Mouse (Mus musculus) layer of hippocampus, adult 8-10 months (tissue): ENCODE results near the gene Arhgap22. TPM values are rescaled to one million over a fixed set of nuclear protein-coding genes. Genes with fewer than 3 reads are reported as not detected.

ENCODE experiments used
- DNase-seq, 2 experiments: peaks; one replicate each; pipeline ENCODE4 v3.0.0; 2022; ENCODE audit warnings: low spot score in 2 of 2
- total RNA-seq, 4 experiments: library from RNA; stranded (reverse); gene quantifications; 2 replicates each; pipeline ENCODE4 v1.2.4; 2022

Arhgap22 gene
- total RNA-seq, 4 experiments from 2014 or later = 9.9 to 16.9 (median 12.6) TPM

DNA sequence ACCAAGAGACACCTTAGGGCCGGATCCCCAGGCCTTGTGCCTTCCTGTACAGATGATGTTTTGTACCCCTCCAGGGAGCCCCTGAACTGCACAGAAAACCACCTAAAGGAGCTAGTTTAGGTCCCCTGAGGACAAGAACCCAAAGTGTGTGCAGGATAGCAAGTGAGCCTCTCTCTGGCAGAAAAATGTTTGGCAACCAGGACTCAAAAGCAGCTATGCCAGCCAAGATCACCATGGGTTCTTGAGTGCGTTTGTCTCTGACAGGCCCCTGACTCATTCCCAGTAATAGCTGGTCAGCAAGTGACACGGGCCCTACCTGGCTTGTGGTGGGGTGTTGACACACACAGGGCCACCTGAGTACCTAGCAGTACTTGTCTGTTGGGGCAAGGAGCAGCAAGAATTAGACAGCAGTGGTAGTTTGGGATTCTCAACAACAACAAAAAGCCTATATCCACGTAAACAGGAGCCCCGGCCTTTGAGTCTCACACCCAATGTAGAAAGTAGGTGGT is 115.5 kb downstream of the Arhgap22 start:
- DNase-seq = no peak

- DNase-seq = no peak
Observed at GRCm38 (mm10) chr14:33330986-33331385, 117.2 kb downstream of the Arhgap22 start.

DNA sequence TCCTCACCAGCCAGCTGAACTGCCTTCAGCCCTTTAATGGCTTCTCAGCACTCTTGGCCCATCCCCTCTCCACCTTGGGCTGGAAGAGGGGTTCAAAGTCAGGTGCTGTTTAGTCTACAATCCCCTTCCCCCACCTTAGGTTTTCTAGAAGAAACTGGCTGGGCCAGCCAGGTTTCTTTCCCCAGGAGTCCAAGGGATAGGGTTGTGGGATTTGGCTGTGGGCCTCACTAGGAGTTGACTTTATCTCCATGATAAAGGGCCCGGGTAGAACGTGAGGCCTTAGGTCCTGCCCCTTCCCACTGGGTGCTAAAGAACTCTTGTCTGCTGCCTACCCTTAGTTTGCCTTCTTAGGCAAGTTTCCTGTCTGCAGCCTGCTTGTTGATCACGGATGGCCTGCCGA is 117.8 kb downstream of the Arhgap22 start:
- no peak for DNase-seq

DNA sequence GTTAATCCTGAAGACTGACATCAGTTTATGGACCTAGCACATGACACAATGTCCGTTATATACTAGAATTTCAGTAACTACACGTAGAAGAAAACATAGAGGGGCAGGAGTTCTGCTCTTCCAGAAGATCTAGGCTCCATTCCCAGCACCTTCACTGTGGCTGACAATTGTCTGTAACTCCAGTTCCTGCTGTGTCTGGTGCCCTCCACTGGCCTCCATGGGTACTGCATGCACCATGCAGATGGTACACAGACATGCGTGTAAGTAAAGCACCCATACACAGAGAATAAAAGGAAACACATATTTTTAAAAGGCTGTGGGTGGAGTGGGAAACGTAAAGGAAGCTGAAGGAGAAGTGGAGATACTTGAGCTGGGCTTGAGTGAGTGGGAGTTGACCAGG is 120.0 kb downstream of the Arhgap22 start:
- no peak for DNase-seq

GRCm38 (mm10) chr14:33334402-33334801 is 120.6 kb downstream of the Arhgap22 start:
- DNase-seq = no peak

- DNase-seq = no peak
Observed at GRCm38 (mm10) chr14:33335733-33336132, 121.9 kb downstream of the Arhgap22 start.

DNA sequence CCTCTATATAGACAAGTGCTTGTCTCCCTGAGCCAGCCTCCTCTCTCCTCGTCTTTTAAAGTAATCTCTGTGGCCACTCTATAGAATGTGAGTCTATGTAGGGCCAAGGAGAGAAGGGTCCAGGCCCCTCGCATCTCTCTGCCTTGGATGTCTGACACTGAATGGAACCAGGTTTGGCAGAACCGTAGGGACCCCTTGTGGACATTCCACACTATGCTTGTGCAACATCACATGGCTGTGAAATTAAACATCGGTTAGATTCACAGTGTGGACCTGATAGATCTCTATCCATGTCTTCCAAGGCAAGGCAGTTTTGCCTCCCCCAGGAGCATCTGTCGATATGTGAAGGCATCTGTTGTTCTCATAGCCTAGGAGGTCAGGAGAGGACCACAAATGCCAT is 124.9 kb downstream of the Arhgap22 start:
- DNase-seq = no peak

DNA sequence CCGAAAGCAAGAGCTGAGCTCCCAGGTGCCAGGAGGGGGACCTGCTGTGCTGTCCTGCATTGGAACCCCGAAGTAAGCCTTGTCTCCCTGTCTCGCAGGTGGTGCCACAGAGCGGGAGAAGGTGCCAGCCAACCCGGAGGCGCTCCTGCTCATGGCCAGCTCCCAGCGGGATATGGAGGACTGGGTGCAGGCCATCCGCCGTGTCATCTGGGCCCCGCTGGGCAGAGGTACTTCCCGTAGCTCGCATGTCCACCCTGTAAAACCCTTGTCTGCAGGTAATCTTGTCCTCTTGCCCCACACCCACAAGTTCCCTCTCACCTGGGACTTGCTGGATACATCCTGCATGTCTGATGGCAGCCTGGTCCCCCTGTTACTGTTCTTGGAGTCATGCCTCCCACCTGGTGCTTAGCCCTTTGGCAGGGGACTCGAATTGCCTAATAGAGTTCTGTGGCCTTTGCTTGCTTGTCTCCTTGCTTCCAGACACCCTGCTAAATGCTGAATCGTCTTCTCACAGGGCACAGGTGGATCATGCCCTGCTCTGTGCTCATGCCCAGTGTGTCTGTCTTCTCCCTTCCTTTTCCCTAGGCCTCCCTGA is 129.4 kb downstream of the Arhgap22 start:
- DNase-seq = no peak

- no peak for DNase-seq
Observed at GRCm38 (mm10) chr14:33346546-33346945, 132.7 kb downstream of the Arhgap22 start.

- no peak for DNase-seq
Observed at GRCm38 (mm10) chr14:33347738-33348137, 133.9 kb downstream of the Arhgap22 start.

GRCm38 (mm10) chr14:33348146-33348545 is 134.3 kb downstream of the Arhgap22 start:
- DNase-seq = no peak

- no peak for DNase-seq
Observed at GRCm38 (mm10) chr14:33351019-33351418, 137.2 kb downstream of the Arhgap22 start.

GRCm38 (mm10) chr14:33351984-33352722 is 138.3 kb downstream of the Arhgap22 start:
- no peak for DNase-seq

DNA sequence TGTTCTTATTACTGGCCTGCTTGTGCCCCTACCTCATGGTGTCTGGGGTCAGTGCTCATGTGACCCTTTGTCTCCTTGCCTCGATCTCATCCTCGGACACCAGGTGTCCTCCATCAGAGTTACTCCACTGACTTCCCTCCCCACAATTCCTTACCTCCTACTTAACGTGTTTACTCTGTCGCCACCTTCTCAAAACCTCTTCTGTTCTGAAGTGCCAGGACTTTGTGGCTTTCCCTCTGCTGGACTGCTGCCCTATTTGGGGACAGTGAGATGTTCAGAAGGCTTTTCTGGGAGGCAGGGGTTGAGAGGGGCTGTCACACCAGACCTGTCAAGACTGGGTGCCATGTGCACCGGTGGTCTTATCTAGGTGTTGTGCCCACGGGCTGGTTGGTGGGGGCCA is 139.1 kb downstream of the Arhgap22 start:
- no peak for DNase-seq

GRCm38 (mm10) chr14:33355276-33355675 is 141.4 kb downstream of the Arhgap22 start:
- no peak for DNase-seq

GRCm38 (mm10) chr14:33357600-33358368 is 144.0 kb downstream of the Arhgap22 start:
- DNase-seq = no peak

DNA sequence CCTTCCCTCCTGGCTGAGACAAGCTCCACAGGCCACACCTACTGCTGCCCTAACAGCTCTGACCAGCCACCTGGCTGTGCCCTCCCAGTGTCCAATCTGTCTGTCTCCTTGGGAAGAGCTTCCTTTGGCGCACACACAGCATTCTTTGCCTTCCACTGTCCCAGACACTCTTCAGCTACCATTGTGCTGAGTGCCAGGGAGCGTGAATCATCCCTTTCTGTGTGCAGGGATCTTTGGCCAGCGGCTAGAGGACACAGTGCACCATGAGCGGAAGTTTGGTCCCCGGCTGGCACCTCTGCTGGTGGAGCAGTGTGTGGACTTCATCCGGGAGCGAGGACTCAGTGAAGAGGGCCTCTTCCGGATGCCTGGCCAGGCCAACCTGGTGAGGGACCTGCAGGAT is 145.1 kb downstream of the Arhgap22 start:
- DNase-seq = no peak

DNA sequence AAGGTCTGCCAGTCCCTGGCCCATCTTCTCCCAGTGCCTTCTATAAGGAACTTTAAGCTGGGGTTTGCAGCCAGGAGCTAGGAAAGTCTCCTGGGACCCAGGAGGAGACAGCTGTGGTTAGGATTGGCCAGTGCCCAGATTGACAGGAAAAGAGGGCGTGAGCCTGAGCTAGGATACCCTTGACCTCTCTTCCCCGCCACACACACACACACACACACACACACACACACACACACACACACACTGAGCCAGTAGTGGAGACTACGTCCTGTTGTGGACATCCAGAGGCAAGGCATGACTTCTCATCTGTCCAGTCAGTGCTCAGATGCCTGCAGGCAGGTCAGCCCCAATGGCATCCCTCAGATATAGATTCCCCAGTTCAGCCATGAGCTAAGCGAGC is 147.7 kb downstream of the Arhgap22 start:
- DNase-seq = no peak

DNA sequence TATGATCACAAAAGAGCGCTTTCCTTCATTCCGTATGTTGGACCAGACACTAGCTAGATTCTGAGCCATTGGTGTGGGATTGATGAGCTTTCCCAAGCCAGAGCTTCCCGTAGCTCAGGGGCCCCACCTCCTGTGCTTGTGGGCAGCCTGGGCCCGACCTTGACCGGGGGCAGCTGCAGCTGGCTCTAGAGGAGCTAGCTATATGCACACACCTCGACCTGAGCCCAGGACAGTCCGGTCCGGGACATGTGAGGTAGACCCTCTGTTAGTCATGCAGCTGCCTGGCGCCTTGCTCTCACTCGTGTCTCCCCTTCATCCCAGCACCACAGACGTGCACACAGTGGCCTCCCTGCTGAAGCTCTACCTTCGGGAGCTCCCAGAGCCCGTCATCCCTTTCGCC is 148.3 kb downstream of the Arhgap22 start:
- DNase-seq = no peak

- no peak for DNase-seq
Observed at GRCm38 (mm10) chr14:33362807-33363206, 149.0 kb downstream of the Arhgap22 start.

DNA sequence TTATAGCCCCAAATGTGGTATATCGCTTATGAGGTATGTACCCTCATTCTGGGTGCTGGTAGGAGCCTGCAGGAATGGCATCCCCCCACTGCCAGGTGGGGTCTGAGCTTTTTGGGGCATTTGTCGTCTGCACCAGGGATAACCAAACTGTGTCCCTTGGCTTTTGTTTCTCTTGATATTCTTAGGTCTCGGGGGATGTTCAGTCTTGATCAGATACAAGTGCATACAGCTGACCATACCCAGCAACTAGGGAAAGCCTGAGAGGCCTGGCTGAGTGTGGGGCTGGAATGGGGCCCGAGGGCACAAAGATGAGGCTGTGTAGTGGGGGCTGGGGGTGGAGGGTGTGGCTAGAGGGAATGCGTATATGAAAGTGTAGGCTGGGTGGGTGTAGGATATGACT is 149.8 kb downstream of the Arhgap22 start:
- DNase-seq = no peak

DNA sequence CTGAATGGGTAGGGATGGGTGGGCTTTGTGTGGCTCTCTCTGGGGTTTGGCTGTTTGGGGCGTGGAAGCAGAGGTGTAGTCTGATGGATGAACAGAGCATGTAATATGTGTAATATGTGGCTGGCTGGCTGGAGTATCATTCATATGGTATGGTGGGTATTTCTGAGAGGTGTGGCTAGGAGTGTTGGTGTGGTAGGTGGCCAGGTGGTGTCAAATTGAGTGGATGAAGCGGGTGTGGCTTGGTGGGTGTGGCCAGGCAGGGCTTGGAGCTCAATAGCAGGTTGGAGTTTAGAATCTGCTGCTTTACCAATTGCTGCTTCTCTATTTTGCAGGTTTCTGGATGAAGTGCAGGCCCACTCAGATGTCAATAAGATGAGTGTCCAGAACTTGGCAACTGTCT is 150.2 kb downstream of the Arhgap22 start:
- DNase-seq = no peak
